Mouse (Mus musculus) forebrain, embryonic 10.5 days (tissue): Measurements from ENCODE around the gene Scgb1a1. TPM values are rescaled to one million over a fixed set of nuclear protein-coding genes. Genes with fewer than 3 reads are reported as not detected.

Experiments used
- DNase-seq: peaks from one replicate; pipeline ENCODE4 v3.0.0-alpha.2; 2017; ENCODE audit warnings: low spot score; ENCODE audit errors: extremely low spot score
- H3K27ac ChIP-seq: fragments of 300-500 bp; sonication (generic); 2 replicates; pipeline ENCODE4 v1.5.1; 2016; ENCODE audit warnings: mild to moderate bottlenecking
- H3K27me3 ChIP-seq: fragments of 300-500 bp; sonication (generic); 2 replicates; pipeline ENCODE4 v1.6.1; 2016; ENCODE audit warnings: mild to moderate bottlenecking; ENCODE audit not compliant: poor library complexity, severe bottlenecking
- H3K36me3 ChIP-seq: fragments of 300-500 bp; sonication (generic); replicated peaks from 2 replicates; pipeline ENCODE4 v1.6.1; 2016; ENCODE audit warnings: mild to moderate bottlenecking, moderate library complexity
- H3K4me1 ChIP-seq: fragments of 300-500 bp; sonication (generic); 2 replicates; pipeline ENCODE4 v1.6.1; 2016
- H3K4me3 ChIP-seq: fragments of 300-500 bp; sonication (generic); 2 replicates; pipeline ENCODE4 v1.5.1; 2016; ENCODE audit warnings: mild to moderate bottlenecking, moderate library complexity
- H3K9me3 ChIP-seq: fragments of 300-500 bp; sonication (generic); 2 replicates; pipeline ENCODE4 v1.6.1; 2016; ENCODE audit warnings: mild to moderate bottlenecking, moderate library complexity
- WGBS: fragments of 180-500 bp; shearing (Covaris S2); methylation state at CpG from one replicate; pipeline ENCODE4 v1.1.7; 2016; 5-methylcytosine and 5-hydroxymethylcytosine counted together
- polyA plus RNA-seq: library from polyadenylated mRNA; unstranded; fragments of >200 nt; fragmentation: Nextera tagmentation; extraction: Ambion mirVana; gene quantifications from 2 replicates; pipeline ENCODE4 v1.2.1, GENCODE M21; 2016

Gene Scgb1a1
- polyA plus RNA-seq, 1 experiment from 2014 or later, result not detected

- Histone ChIP-seq H3K27me3 (no peaks in the 10 kb centered on the region), H3K36me3 (no peaks in the 10 kb centered on the region), H3K4me3 (no peak overlapping the region), H3K27ac (peak overlapping the region; percentile 27; the same call in 1 of the 2 replicates), H3K9me3 (no peaks in the 10 kb centered on the region), H3K4me1 (peaks cover 8% of the 10 kb centered on the region)
- DNase-seq, result no peak
- WGBS, result 73% methylated on average over 7 of the region's 7 CpGs
Observed at GRCm38 (mm10) chr19:9071456-9072156, 16.2 kb downstream of the Scgb1a1 start.

- no peak for DNase-seq
- Histone ChIP-seq H3K4me3 (no peak overlapping the region), H3K36me3 (no peaks in the 10 kb centered on the region), H3K27me3 (no peaks in the 10 kb centered on the region), H3K4me1 (peaks cover 14% of the 10 kb centered on the region), H3K9me3 (no peaks in the 10 kb centered on the region), H3K27ac (no peak overlapping the region)
- WGBS, result 86% methylated on average over 2 of the region's 2 CpGs
Observed at GRCm38 (mm10) chr19:9070316-9070715, 17.4 kb downstream of the Scgb1a1 start.

- Histone ChIP-seq H3K27me3 (no peaks in the 10 kb centered on the region), H3K4me3 (no peak overlapping the region), H3K27ac (no peak overlapping the region), H3K9me3 (no peaks in the 10 kb centered on the region), H3K36me3 (no peaks in the 10 kb centered on the region), H3K4me1 (peaks cover 14% of the 10 kb centered on the region)
- DNase-seq, result no peak
- 84% methylated on average over 8 of the region's 8 CpGs for WGBS
Observed at GRCm38 (mm10) chr19:9069687-9070307, 18.0 kb downstream of the Scgb1a1 start.

GRCm38 (mm10) chr19:9067292-9067691, 20.5 kb downstream of the Scgb1a1 start:
- no peak for DNase-seq
- no peak overlapping the region for H3K27ac ChIP-seq
- 80% methylated on average over 5 of the region's 5 CpGs for WGBS
- H3K36me3 ChIP-seq, result no peaks in the 10 kb centered on the region
- no peak overlapping the region for H3K4me3 ChIP-seq
- H3K4me1 ChIP-seq, result peaks cover 14% of the 10 kb centered on the region
- H3K27me3 ChIP-seq, result no peaks in the 10 kb centered on the region
- no peaks in the 10 kb centered on the region for H3K9me3 ChIP-seq

- peaks cover 6% of the 10 kb centered on the region for H3K4me1 ChIP-seq
- H3K27me3 ChIP-seq, result no peaks in the 10 kb centered on the region
- no peaks in the 10 kb centered on the region for H3K9me3 ChIP-seq
- no peak overlapping the region for H3K4me3 ChIP-seq
- no peaks in the 10 kb centered on the region for H3K36me3 ChIP-seq
- H3K27ac ChIP-seq, result no peak overlapping the region
- WGBS, result 81% methylated on average over 9 of the region's 9 CpGs
- DNase-seq, result no peak
Observed at GRCm38 (mm10) chr19:9065621-9066561, 21.9 kb downstream of the Scgb1a1 start.

GRCm38 (mm10) chr19:9063831-9064230, 23.9 kb downstream of the Scgb1a1 start:
- H3K27me3 ChIP-seq, result no peaks in the 10 kb centered on the region
- no peak overlapping the region for H3K27ac ChIP-seq
- no peak for DNase-seq
- H3K4me3 ChIP-seq, result no peak overlapping the region
- no peaks in the 10 kb centered on the region for H3K36me3 ChIP-seq
- peaks cover 6% of the 10 kb centered on the region for H3K4me1 ChIP-seq
- WGBS, result 86% methylated on average over 3 of the region's 3 CpGs
- H3K9me3 ChIP-seq, result no peaks in the 10 kb centered on the region

GRCm38 (mm10) chr19:9062822-9063221, 24.9 kb downstream of the Scgb1a1 start:
- H3K4me1 ChIP-seq, result peaks cover 6% of the 10 kb centered on the region
- no peak overlapping the region for H3K27ac ChIP-seq
- H3K36me3 ChIP-seq, result no peaks in the 10 kb centered on the region
- DNase-seq, result no peak
- H3K27me3 ChIP-seq, result no peaks in the 10 kb centered on the region
- no peaks in the 10 kb centered on the region for H3K9me3 ChIP-seq
- 92% methylated on average over 2 of the region's 2 CpGs for WGBS
- H3K4me3 ChIP-seq, result no peak overlapping the region

- H3K9me3 ChIP-seq, result no peaks in the 10 kb centered on the region
- H3K36me3 ChIP-seq, result no peaks in the 10 kb centered on the region
- H3K27me3 ChIP-seq, result no peaks in the 10 kb centered on the region
- no peak overlapping the region for H3K4me3 ChIP-seq
- no peak overlapping the region for H3K27ac ChIP-seq
- no peak for DNase-seq
- peaks cover 5% of the 10 kb centered on the region for H3K4me1 ChIP-seq
- WGBS, result 94% methylated on average over 8 of the region's 8 CpGs
Observed at GRCm38 (mm10) chr19:9061221-9061893, 26.4 kb downstream of the Scgb1a1 start.

- no peak for DNase-seq
- Histone ChIP-seq H3K4me3 (no peak overlapping the region), H3K9me3 (no peaks in the 10 kb centered on the region), H3K36me3 (no peaks in the 10 kb centered on the region), H3K27me3 (no peaks in the 10 kb centered on the region), H3K4me1 (no peaks in the 10 kb centered on the region), H3K27ac (no peak overlapping the region)
- 76% methylated on average over 4 of the region's 4 CpGs for WGBS
Observed at GRCm38 (mm10) chr19:9060103-9060502, 27.7 kb downstream of the Scgb1a1 start.

- no peak for DNase-seq
- no peaks in the 10 kb centered on the region for H3K27me3 ChIP-seq
- no peaks in the 10 kb centered on the region for H3K9me3 ChIP-seq
- H3K36me3 ChIP-seq, result no peaks in the 10 kb centered on the region
- WGBS, result 81% methylated on average over 7 of the region's 7 CpGs
- no peaks in the 10 kb centered on the region for H3K4me1 ChIP-seq
- H3K4me3 ChIP-seq, result no peak overlapping the region
- no peak overlapping the region for H3K27ac ChIP-seq
Observed at GRCm38 (mm10) chr19:9059391-9059790, 28.4 kb downstream of the Scgb1a1 start.

- Histone ChIP-seq H3K27ac (no peak overlapping the region), H3K36me3 (no peaks in the 10 kb centered on the region), H3K27me3 (no peaks in the 10 kb centered on the region), H3K4me3 (no peak overlapping the region), H3K4me1 (no peaks in the 10 kb centered on the region), H3K9me3 (no peaks in the 10 kb centered on the region)
- 83% methylated on average over 4 of the region's 4 CpGs for WGBS
- DNase-seq, result no peak
Observed at GRCm38 (mm10) chr19:9058944-9059343, 28.8 kb downstream of the Scgb1a1 start.

- no peaks in the 10 kb centered on the region for H3K36me3 ChIP-seq
- H3K4me3 ChIP-seq, result no peak overlapping the region
- DNase-seq, result no peak
- no peaks in the 10 kb centered on the region for H3K9me3 ChIP-seq
- H3K27me3 ChIP-seq, result no peaks in the 10 kb centered on the region
- H3K27ac ChIP-seq, result no peak overlapping the region
- no peaks in the 10 kb centered on the region for H3K4me1 ChIP-seq
- WGBS, result 70% methylated on average over 1 of the region's 1 CpGs
Observed at GRCm38 (mm10) chr19:9058331-9058884, 29.4 kb downstream of the Scgb1a1 start.
